Mouse (Mus musculus) kidney, embryonic 14.5 days (tissue): ENCODE data around the gene Pgm1. TPM values are rescaled to one million over a fixed set of nuclear protein-coding genes. Genes with fewer than 3 reads are reported as not detected.

Source experiments
- ATAC-seq: fragments of 200-750 bp; cut with Nextera tagmentation; 2 replicates; pipeline ENCODE4 v1.8.0; 2017; ENCODE audit warnings: moderate number of reproducible peaks, mild to moderate bottlenecking, moderate TSS enrichment, moderate library complexity; ENCODE audit not compliant: low FRiP score, low TSS enrichment
- H3K27ac ChIP-seq: fragments of 300-500 bp; sonication (generic); 2 replicates; pipeline ENCODE4 v1.5.1; 2014; ENCODE audit warnings: low read depth, mild to moderate bottlenecking, low read length, moderate library complexity, mixed read lengths
- H3K27me3 ChIP-seq: fragments of 300-500 bp; sonication (generic); 2 replicates; pipeline ENCODE4 v1.6.1; 2014; ENCODE audit warnings: mild to moderate bottlenecking, low read length; ENCODE audit not compliant: control insufficient read depth, insufficient read depth
- H3K36me3 ChIP-seq: fragments of 300-500 bp; sonication (generic); 2 replicates; pipeline ENCODE4 v1.6.1; 2014; ENCODE audit warnings: low read length, mixed read lengths; ENCODE audit not compliant: control insufficient read depth, insufficient read depth
- H3K4me1 ChIP-seq: fragments of 300-500 bp; sonication (generic); 2 replicates; pipeline ENCODE4 v1.6.1; 2014; ENCODE audit warnings: low read length, mixed read lengths; ENCODE audit not compliant: control insufficient read depth, insufficient read depth
- H3K4me2 ChIP-seq: fragments of 300-500 bp; sonication (generic); replicated peaks from 2 replicates; pipeline ENCODE4 v1.6.1; 2014; ENCODE audit warnings: low read depth, mild to moderate bottlenecking, low read length
- H3K4me3 ChIP-seq: fragments of 300-500 bp; sonication (generic); 2 replicates; pipeline ENCODE4 v1.5.1; 2014; ENCODE audit warnings: mild to moderate bottlenecking, low read length
- H3K9ac ChIP-seq: fragments of 300-500 bp; sonication (generic); 2 replicates; pipeline ENCODE4 v1.6.1; 2014; ENCODE audit warnings: low read depth, mild to moderate bottlenecking, low read length, moderate library complexity
- H3K9me3 ChIP-seq: fragments of 300-500 bp; sonication (generic); 2 replicates; pipeline ENCODE4 v1.6.1; 2016; ENCODE audit warnings: low read length; ENCODE audit not compliant: control insufficient read depth
- WGBS: fragments of 180-500 bp; shearing (Covaris S2); extraction: QIAGEN DNeasy Blood & Tissue Kit; methylation state at CpG from one replicate; pipeline ENCODE4 v1.1.7; 2014; 5-methylcytosine and 5-hydroxymethylcytosine counted together
- polyA plus RNA-seq: library from polyadenylated mRNA; unstranded; fragments of >200 nt; fragmentation: Nextera tagmentation; extraction: Ambion mirVana; gene quantifications from 2 replicates; pipeline ENCODE4 v1.2.1, GENCODE M21; 2014

The Pgm1 gene
- polyA plus RNA-seq, 1 experiment from 2014 or later = 58.3 TPM

GRCm38 (mm10) chr4:99985631-99986030 lies 56.4 kb downstream of the Pgm1 start:
- H3K27ac ChIP-seq = no peak overlapping the region

GRCm38 (mm10) chr4:99986609-99987008 lies 57.4 kb downstream of the Pgm1 start:
- 73% methylated on average over 10 of the region's 10 CpGs for WGBS
- ATAC-seq = no peak
- H3K4me2 ChIP-seq = no peak overlapping the region

More at GRCm38 (mm10) chr4:99985631-99986030, 56.4 kb downstream of the Pgm1 start:
- Histone ChIP-seq H3K9me3 (no peaks in the 10 kb centered on the region), H3K9ac (no peak overlapping the region), H3K36me3 (no peaks in the 10 kb centered on the region), H3K27me3 (no peaks in the 10 kb centered on the region), H3K4me1 (0 out of 2 replicates have a peak, but pooled peaks cover 4% of the 10 kb centered on the region), H3K4me3 (no peak overlapping the region), H3K4me2 (no peak overlapping the region)
- 46% methylated on average over 12 of the region's 12 CpGs for WGBS
- ATAC-seq = no peak

GRCm38 (mm10) chr4:99988771-99989170 lies 59.6 kb downstream of the Pgm1 start:
- 58% methylated on average over 7 of the region's 7 CpGs for WGBS
- H3K36me3 ChIP-seq = no peaks in the 10 kb centered on the region
- no peak overlapping the region for H3K9ac ChIP-seq
- no peak overlapping the region for H3K27ac ChIP-seq
- 0 out of 2 replicates have a peak, but pooled peaks cover 4% of the 10 kb centered on the region for H3K4me1 ChIP-seq
- H3K27me3 ChIP-seq = no peaks in the 10 kb centered on the region
- no peak for ATAC-seq
- no peak overlapping the region for H3K4me3 ChIP-seq
- no peaks in the 10 kb centered on the region for H3K9me3 ChIP-seq
- H3K4me2 ChIP-seq = no peak overlapping the region

More at GRCm38 (mm10) chr4:99986609-99987008, 57.4 kb downstream of the Pgm1 start:
- Histone ChIP-seq H3K4me1 (0 out of 2 replicates have a peak, but pooled peaks cover 4% of the 10 kb centered on the region), H3K9me3 (no peaks in the 10 kb centered on the region), H3K4me3 (no peak overlapping the region), H3K27ac (no peak overlapping the region), H3K36me3 (no peaks in the 10 kb centered on the region), H3K9ac (no peak overlapping the region), H3K27me3 (no peaks in the 10 kb centered on the region)

- Histone ChIP-seq H3K9me3 (no peaks in the 10 kb centered on the region), H3K36me3 (no peaks in the 10 kb centered on the region), H3K27me3 (no peaks in the 10 kb centered on the region), H3K4me3 (no peak overlapping the region), H3K27ac (no peak overlapping the region), H3K4me1 (peaks cover 4% of the 10 kb centered on the region; the same call in 1 of the 2 replicates), H3K4me2 (no peak overlapping the region), H3K9ac (no peak overlapping the region)
- WGBS = 65% methylated on average over 5 of the region's 5 CpGs
- no peak for ATAC-seq
Observed at GRCm38 (mm10) chr4:100000971-100001370, 71.8 kb downstream of the Pgm1 start.

GRCm38 (mm10) chr4:100001806-100002205 lies 72.6 kb downstream of the Pgm1 start:
- peaks cover 4% of the 10 kb centered on the region; the same call in 1 of the 2 replicates for H3K4me1 ChIP-seq
- H3K4me2 ChIP-seq = no peak overlapping the region
- no peak overlapping the region for H3K4me3 ChIP-seq
- WGBS = 53% methylated on average over 7 of the region's 7 CpGs
- H3K36me3 ChIP-seq = no peaks in the 10 kb centered on the region
- ATAC-seq = no peak
- H3K27me3 ChIP-seq = no peaks in the 10 kb centered on the region
- no peaks in the 10 kb centered on the region for H3K9me3 ChIP-seq
- H3K9ac ChIP-seq = no peak overlapping the region
- H3K27ac ChIP-seq = no peak overlapping the region

GRCm38 (mm10) chr4:100007721-100008120 lies 78.5 kb downstream of the Pgm1 start:
- H3K27me3 ChIP-seq = no peaks in the 10 kb centered on the region
- H3K9ac ChIP-seq = no peak overlapping the region
- no peak overlapping the region for H3K27ac ChIP-seq
- no peaks in the 10 kb centered on the region for H3K36me3 ChIP-seq
- no peak for ATAC-seq
- H3K4me2 ChIP-seq = no peak overlapping the region
- WGBS = 78% methylated on average over 7 of the region's 7 CpGs
- 0 out of 2 replicates have a peak, but pooled peaks cover 6% of the 10 kb centered on the region for H3K4me1 ChIP-seq
- no peaks in the 10 kb centered on the region for H3K9me3 ChIP-seq
- no peak overlapping the region for H3K4me3 ChIP-seq

GRCm38 (mm10) chr4:100008371-100009090 lies 79.3 kb downstream of the Pgm1 start:
- H3K4me2 ChIP-seq = no peak overlapping the region
- H3K27ac ChIP-seq = peak overlapping the region; percentile 62
- H3K27me3 ChIP-seq = no peaks in the 10 kb centered on the region
- H3K9me3 ChIP-seq = no peaks in the 10 kb centered on the region
- H3K4me3 ChIP-seq = no peak overlapping the region
- H3K4me1 ChIP-seq = 0 out of 2 replicates have a peak, but pooled peaks cover 6% of the 10 kb centered on the region
- 48% methylated on average over 5 of the region's 5 CpGs for WGBS
- no peaks in the 10 kb centered on the region for H3K36me3 ChIP-seq
- no peak overlapping the region for H3K9ac ChIP-seq
- ATAC-seq = peak; percentile 92

GRCm38 (mm10) chr4:100009211-100009678 lies 80.0 kb downstream of the Pgm1 start:
- no peak for ATAC-seq
- H3K27ac ChIP-seq = no peak overlapping the region
- no peaks in the 10 kb centered on the region for H3K36me3 ChIP-seq
- no peak overlapping the region for H3K4me2 ChIP-seq
- WGBS = 48% methylated on average over 8 of the region's 8 CpGs
- 0 out of 2 replicates have a peak, but pooled peaks cover 6% of the 10 kb centered on the region for H3K4me1 ChIP-seq
- H3K9me3 ChIP-seq = no peaks in the 10 kb centered on the region
- no peak overlapping the region for H3K9ac ChIP-seq
- no peak overlapping the region for H3K4me3 ChIP-seq
- H3K27me3 ChIP-seq = no peaks in the 10 kb centered on the region

- no peaks in the 10 kb centered on the region for H3K9me3 ChIP-seq
- 90% methylated on average over 3 of the region's 3 CpGs for WGBS
- ATAC-seq = no peak
Observed at GRCm38 (mm10) chr4:100010916-100011315, 81.7 kb downstream of the Pgm1 start.

More at GRCm38 (mm10) chr4:100010916-100011315, 81.7 kb downstream of the Pgm1 start:
- Histone ChIP-seq H3K4me1 (0 out of 2 replicates have a peak, but pooled peaks cover 6% of the 10 kb centered on the region), H3K4me3 (no peak overlapping the region), H3K36me3 (no peaks in the 10 kb centered on the region), H3K27ac (no peak overlapping the region), H3K9ac (no peak overlapping the region), H3K4me2 (no peak overlapping the region), H3K27me3 (no peaks in the 10 kb centered on the region)
